In genomic region chr4:141147112-141148008, GRCm38 (mm10) we compare ENCODE assay signal across 8 mouse cellular contexts. TPM values are rescaled to one million over a fixed set of nuclear protein-coding genes. Genes with fewer than 3 reads are reported as not detected.
DNase-seq lines count a peak whose midpoint lies in the region; ATAC-seq and TF ChIP-seq lines count a peak whose summit lies in the region.

Gene Fbxo42, plus strand, starts transcription at chr4:141147913.

- TF ChIP-seq EP300 in heart, adult 2 months (IDR thresholded peaks at IDR 0.05; ENCODE audit: insufficient read depth, low read depth, low read length), result 0 out of 2 replicates have a peak, but pooled peaks have one; percentile 50

- H3K79me2 ChIP-seq in heart, adult 2 months (replicated peaks; ENCODE audit: control insufficient read depth, insufficient read depth, low read length), result peaks cover 9% of the 10 kb centered on the region

- peak within 1 kb of the TSS; percentile 100 for H3K4me3 ChIP-seq in embryonic facial prominence, embryonic 13.5 days
- peak within 1 kb of the TSS; percentile 90 for H3K4me3 ChIP-seq in heart, adult 2 months
- peak within 1 kb of the TSS; percentile 99 for H3K4me3 ChIP-seq in limb, embryonic 13.5 days
- H3K4me3 ChIP-seq in midbrain, embryonic 16.5 days (ENCODE audit: low read depth, low read length), result peak within 1 kb of the TSS; percentile 99

- peak; percentile 88 for DNase-seq in 3134 (ENCODE audit: extremely low read depth, insufficient read length, low spot score)
- peak; percentile 95 to 96 for DNase-seq in adrenal gland, postnatal 36 days
- DNase-seq in heart, adult 2 months, result peak; percentile 96 to 97
- peak; percentile 90 to 94 for DNase-seq in kidney, adult 8-10 months
- DNase-seq in spleen, postnatal 10 days (ENCODE audit: low spot score in 2 of 2), result peak; percentile 96 to 97

- TF ChIP-seq POLR2A in heart, adult 2 months (IDR thresholded peaks at IDR 0.05; ENCODE audit: insufficient read depth, low read depth, low read length), result peak; percentile 89

- 8% methylated on average over 58 of the region's 58 CpGs for WGBS in embryonic facial prominence, embryonic 13.5 days
- WGBS in heart, adult 2 months, result 4% methylated on average over 49 of the region's 58 CpGs
- 8% methylated on average over 58 of the region's 58 CpGs for WGBS in limb, embryonic 13.5 days
- WGBS in midbrain, embryonic 16.5 days, result 8% methylated on average over 58 of the region's 58 CpGs

- ATAC-seq in embryonic facial prominence, embryonic 13.5 days (ENCODE audit: insufficient number of reproducible peaks, insufficient read depth, low FRiP score, low TSS enrichment, low read depth), result peak; percentile 78
- peak; percentile 88 for ATAC-seq in limb, embryonic 13.5 days (ENCODE audit: low FRiP score, low read depth)
- peak; percentile 87 for ATAC-seq in midbrain, embryonic 16.5 days

- H3K36me3 ChIP-seq in embryonic facial prominence, embryonic 13.5 days, result no peaks in the 10 kb centered on the region
- H3K36me3 ChIP-seq in heart, adult 2 months (ENCODE audit: control insufficient read depth, insufficient read depth, low read length), result 0 out of 2 replicates have a peak, but pooled peaks cover 3% of the 10 kb centered on the region
- H3K36me3 ChIP-seq in limb, embryonic 13.5 days, result no peaks in the 10 kb centered on the region
- no peaks in the 10 kb centered on the region for H3K36me3 ChIP-seq in midbrain, embryonic 16.5 days (ENCODE audit: control insufficient read depth, insufficient read depth, low read length)

- TF ChIP-seq CTCF in heart, adult 2 months (IDR thresholded peaks at IDR 0.05), result peak; percentile 93

- H3K9me3 ChIP-seq in embryonic facial prominence, embryonic 13.5 days, result no peaks in the 10 kb centered on the region
- no peaks in the 10 kb centered on the region for H3K9me3 ChIP-seq in limb, embryonic 13.5 days
- H3K9me3 ChIP-seq in midbrain, embryonic 16.5 days (replicated peaks; ENCODE audit: control insufficient read depth, low read length, poor library complexity, severe bottlenecking), result no peaks in the 10 kb centered on the region

- H3K4me2 ChIP-seq in embryonic facial prominence, embryonic 13.5 days, result peak within 1 kb of the TSS; percentile 78
- peak within 1 kb of the TSS; percentile 86 for H3K4me2 ChIP-seq in limb, embryonic 13.5 days (replicated peaks)
- H3K4me2 ChIP-seq in midbrain, embryonic 16.5 days (ENCODE audit: low read length), result peak within 1 kb of the TSS; percentile 77

- peaks cover 35% of the 10 kb centered on the region for H3K4me1 ChIP-seq in embryonic facial prominence, embryonic 13.5 days
- peaks cover 3% of the 10 kb centered on the region for H3K4me1 ChIP-seq in heart, adult 2 months (ENCODE audit: control insufficient read depth, insufficient read depth, low read length)
- peaks cover 30% of the 10 kb centered on the region for H3K4me1 ChIP-seq in limb, embryonic 13.5 days
- peaks cover 28% of the 10 kb centered on the region for H3K4me1 ChIP-seq in midbrain, embryonic 16.5 days (ENCODE audit: control insufficient read depth, insufficient read depth, low read length)

- no peaks in the 10 kb centered on the region for H3K27me3 ChIP-seq in embryonic facial prominence, embryonic 13.5 days
- H3K27me3 ChIP-seq in heart, adult 2 months (ENCODE audit: control insufficient read depth, insufficient read depth, low read length), result no peaks in the 10 kb centered on the region
- no peaks in the 10 kb centered on the region for H3K27me3 ChIP-seq in limb, embryonic 13.5 days
- no peaks in the 10 kb centered on the region for H3K27me3 ChIP-seq in midbrain, embryonic 16.5 days (ENCODE audit: control insufficient read depth, insufficient read depth, low read depth, low read length)

- H3K9ac ChIP-seq in embryonic facial prominence, embryonic 13.5 days, result peak within 1 kb of the TSS; percentile 98
- H3K9ac ChIP-seq in heart, adult 2 months (ENCODE audit: low read depth, low read length), result peak within 1 kb of the TSS; percentile 92
- H3K9ac ChIP-seq in limb, embryonic 13.5 days, result peak within 1 kb of the TSS; percentile 97
- H3K9ac ChIP-seq in midbrain, embryonic 16.5 days (ENCODE audit: low read depth, low read length), result peak within 1 kb of the TSS; percentile 99

- peak within 1 kb of the TSS; percentile 94 for H3K27ac ChIP-seq in embryonic facial prominence, embryonic 13.5 days
- H3K27ac ChIP-seq in heart, adult 2 months, result peak within 1 kb of the TSS; percentile 83
- peak within 1 kb of the TSS; percentile 92 for H3K27ac ChIP-seq in limb, embryonic 13.5 days
- peak within 1 kb of the TSS; percentile 93 for H3K27ac ChIP-seq in midbrain, embryonic 16.5 days (ENCODE audit: low read length)

- intact Hi-C loops in heart, adult 2 months (cut with DNase I), result loop anchor here (2.0 to 10.0 kb wide), 2 partner anchors 67 to 433 kb away; no protein-coding TSS in a partner anchor

RNA-seq across cellular contexts. Expression of gene Fbxo42, which starts in this region (rescaled TPM):
- 10 to 100 TPM; 20.4 to 21.6 TPM for total RNA-seq in adrenal gland, postnatal 36 days (2021)
- 23.3 and 24.2 TPM in 2 replicates for polyA plus RNA-seq in embryonic facial prominence, embryonic 13.5 days (2015; fragmentation: Nextera tagmentation; extraction: Ambion mirVana)
- total RNA-seq in heart, adult 2 months (2021), result 10 to 100 TPM in 1 of 2 experiments, 1 to 10 TPM in 1; 9.0 to 11.3 TPM
- 7.6 and 11.9 TPM in 2 replicates for polyA plus RNA-seq in heart, adult 2 months (2012; rRNA removed)
- polyA plus RNA-seq in limb, embryonic 13.5 days (2015; fragmentation: Nextera tagmentation; extraction: Ambion mirVana), result 27.2 and 27.7 TPM in 2 replicates
- 25.5 TPM in 2 replicates for polyA plus RNA-seq in midbrain, embryonic 16.5 days (2015; fragmentation: Nextera tagmentation; extraction: Ambion mirVana)

Comparison
In these comparisons a context has a peak if more than half of its experiments do, and no peak if none do; other contexts are left out.
1. Peak in every context shown above with its lines: DNase-seq, ATAC-seq, H3K4me3 ChIP-seq and H3K27ac ChIP-seq.